Mouse (Mus musculus): ENCODE measurements at regions not wholly inside any gene's neighbourhood (a gene's known extent, or its start where the extent isn't known, plus 50 kb on each side); places are given as distances from the start of the nearest gene placed in this dataset.

DNA sequence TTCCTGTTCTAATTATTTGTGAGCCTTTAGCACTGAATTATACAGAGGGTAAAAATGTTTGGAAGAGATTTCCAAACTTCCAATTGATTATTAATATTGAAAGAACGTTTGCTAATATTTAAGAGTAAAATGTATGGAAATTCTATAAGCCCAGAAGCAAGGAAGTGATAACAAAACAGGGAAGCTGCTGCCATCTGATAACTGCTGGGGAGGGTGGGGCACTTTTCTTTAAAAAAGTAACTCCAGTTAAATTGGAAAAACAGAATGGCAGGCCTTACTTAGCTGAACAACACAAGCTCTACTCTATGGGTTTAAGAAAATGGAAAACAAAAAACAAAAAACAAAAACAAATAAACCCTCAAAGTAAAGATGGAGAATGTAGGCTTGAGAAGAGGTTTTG is 1327.7 kb downstream of the Hace1 start:
- DNase-seq: no peak

DNA sequence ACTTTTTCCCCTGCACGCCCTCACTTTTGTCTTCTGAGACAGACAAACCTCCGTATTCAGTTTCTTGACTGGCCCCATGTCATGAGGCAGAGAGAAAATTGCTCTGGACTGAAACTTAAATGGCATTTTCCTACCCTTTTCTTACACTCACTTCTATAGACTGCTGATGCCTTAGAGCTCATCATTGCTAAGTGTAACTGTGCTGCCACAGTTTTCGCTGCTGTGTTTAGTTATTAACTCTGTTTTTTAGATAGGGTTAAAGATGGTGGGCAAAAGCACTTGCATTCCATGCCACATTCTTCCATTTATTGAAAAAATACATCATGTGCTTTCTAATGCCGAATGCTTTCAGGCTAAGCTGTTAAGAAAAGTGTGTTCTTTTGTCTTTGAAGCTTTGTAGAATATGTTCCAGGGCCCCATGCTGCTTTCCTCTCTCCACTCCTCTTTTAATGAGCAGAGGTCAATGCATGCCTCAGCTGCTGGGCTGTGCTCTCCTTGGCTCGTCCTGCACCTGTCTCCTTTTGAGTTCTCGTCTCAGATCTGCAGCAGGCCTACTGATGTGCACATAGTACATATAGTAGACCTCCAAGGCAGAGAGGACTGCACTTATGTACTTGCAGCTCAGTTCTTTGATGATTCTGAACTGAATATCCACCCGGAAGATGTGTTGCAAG is 1345.0 kb downstream of the Hace1 start:
- DNase-seq: no peak

- no peak for DNase-seq
Observed at GRCm38 (mm10) chr10:46934311-46934710, 1356.7 kb downstream of the Hace1 start.

GRCm38 (mm10) chr10:46936248-46936970 is 1358.8 kb downstream of the Hace1 start:
- no peak for DNase-seq

DNA sequence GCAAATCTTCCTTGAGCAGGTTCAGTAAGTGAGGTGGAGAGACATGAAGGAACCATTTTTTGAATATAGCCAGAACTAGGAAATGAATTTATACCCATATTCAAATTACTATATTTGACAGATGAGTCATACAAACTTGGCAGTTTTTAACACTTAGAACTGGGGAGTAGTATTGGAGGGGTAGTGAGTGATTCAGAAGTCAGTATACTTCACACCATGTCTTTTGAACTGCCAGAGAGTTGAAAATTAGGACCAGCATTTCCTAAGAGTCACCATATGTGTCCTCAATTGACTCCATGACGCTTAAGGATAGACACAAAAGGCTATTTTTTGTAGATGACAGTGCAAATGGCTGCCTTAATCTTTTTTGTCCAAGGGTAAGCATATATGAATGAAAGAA is 1361.7 kb downstream of the Hace1 start:
- no peak for DNase-seq

- no peak for DNase-seq
Observed at GRCm38 (mm10) chr10:46939819-46940218, 1362.2 kb downstream of the Hace1 start.

DNA sequence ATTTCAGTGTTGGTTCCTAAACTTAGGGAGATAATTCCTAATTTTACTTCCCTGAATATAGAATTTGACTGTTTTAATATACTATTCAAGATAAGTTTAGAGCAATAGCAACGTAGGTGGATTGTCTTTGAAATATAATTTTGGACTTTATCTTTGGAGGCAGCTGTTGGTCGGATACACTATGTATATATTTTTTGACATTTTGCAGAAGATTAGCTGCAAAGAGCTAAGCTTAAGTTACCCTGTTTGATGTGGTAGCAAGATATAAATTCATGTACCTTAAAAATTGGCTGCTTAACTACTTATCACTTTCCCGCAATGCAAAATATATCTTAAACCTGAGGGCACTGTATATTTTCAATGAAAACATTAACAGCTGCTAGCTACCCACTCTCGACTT is 1375.3 kb downstream of the Hace1 start:
- no peak for DNase-seq

DNA sequence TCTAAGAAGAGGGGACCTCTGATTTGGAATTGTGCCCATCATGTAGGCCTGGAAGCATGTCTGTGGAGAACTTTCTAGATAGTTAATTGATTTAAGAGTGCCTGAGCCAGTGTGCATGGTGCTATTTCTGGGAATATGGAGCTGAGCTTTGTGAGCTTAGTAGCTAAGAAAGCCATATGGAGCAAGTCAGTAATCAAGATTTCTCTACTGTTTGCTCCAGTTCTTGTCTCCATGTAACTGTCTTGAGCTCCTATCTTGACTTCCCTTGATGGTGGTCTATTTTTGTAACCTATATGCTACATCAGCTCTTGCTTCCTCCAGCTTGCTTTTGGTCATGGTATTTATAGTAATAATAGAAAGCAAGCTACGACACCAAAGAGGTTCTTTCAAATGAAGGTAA is 1377.1 kb downstream of the Hace1 start:
- no peak for DNase-seq

DNA sequence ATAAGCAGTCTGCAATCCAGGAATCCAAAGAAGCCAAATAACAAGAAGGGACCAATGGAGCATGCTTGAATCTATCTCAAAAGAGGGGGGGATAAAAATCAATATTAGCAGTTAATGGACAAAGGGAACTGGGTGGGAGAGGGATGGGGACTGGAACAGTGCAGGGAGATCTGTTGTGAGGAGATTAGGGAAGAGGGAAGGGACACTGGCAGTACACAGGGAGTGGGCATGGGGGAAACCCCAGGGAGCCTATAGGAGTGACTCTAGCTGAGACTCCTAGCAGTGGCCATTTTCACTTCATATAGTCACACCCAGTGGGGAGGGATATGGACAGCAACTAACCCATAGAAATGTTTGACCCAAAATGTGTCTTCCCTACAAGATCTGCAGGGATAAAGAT is 1402.8 kb downstream of the Hace1 start:
- no peak for DNase-seq

DNA sequence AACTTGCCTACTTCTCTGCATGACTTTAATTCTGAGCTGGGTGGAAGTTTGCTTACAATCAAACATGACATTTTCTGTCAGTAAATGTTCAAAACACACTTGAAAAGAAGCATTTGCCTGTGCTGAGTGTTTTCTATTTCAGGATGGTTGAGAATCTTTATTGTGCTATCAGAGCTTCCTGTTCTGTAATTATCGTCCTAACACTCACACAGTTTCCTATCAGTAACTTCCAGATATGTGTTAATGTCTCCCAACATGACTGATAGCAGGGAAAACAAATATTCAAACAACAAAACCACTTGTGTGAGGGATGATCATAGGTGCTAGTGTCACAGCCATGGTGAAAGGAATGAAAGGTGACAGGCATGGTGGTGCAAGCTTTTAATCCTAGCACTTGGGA is 1422.1 kb downstream of the Hace1 start:
- no peak for DNase-seq

DNA sequence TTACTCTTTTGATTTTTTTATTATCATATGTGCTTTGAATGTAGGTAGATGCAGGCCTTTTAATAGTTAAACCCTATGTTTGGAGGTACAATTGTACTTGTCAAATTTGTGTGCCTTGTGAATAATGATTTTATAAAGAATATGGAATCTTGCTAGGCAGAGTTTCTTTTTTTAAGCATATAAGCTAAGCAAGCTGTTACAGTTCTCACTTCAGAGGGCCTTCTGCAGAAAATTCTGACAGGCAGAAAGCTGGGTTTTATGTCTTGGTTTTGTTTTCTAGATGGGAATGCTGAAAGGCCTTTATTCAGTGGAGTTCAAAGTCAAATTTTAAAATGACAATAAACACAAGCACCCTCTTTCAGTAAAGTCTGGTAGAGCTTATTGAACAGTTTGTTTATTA is 1451.1 kb downstream of the Hace1 start:
- no peak for DNase-seq

DNA sequence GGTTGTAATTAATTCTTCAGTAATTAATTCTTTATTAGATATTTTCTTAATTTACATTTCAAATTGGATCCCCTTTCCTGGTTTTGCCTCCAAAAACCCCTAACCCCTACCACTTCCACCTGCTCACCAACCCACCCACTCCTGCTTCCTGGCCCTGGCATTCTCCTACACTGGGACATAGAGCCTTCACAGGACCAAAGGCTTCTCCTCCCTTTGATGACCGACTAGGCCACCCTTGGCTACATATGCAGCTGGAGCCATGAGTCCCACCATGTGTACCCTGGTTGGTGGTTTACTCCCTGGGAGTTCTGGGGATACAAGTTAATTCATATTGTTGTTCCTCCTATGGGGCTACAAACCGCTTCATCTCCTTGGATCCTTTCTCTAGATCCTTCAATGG is 1477.0 kb downstream of the Hace1 start:
- DNase-seq: no peak

GRCm38 (mm10) chr10:47102551-47102950 is 1524.9 kb downstream of the Hace1 start:
- peak; percentile 10 for DNase-seq
